Mouse (Mus musculus) layer of hippocampus, adult 9-10 months (tissue): Measurements from ENCODE around the gene Hp.

Source experiments
- DNase-seq: peaks from one replicate; pipeline ENCODE4 v3.0.0; 2022; ENCODE audit warnings: low spot score

Hp gene

DNA sequence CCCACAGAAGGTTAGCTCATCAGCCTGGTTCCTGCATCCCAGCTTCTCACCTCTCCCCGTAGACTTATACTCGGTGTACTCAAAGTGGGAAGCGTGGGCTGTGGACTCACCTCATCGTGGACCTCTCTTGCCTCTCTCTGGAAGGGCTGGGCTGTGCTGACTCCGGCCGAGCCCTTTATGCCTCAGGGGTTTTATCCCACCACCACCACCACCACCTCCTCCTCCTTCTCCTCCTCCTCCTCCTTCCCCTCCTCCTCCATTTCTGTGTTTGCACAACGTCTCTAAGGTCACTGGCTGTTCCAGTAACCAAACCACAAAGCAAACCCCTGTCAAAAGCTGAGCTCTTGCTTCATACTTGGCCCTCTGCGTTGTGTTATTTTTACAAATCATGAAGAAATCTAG is at the start of gene Hp:
Hp (minus strand) TSS at position 273 of the 402 bp plus-strand sequence.
- DNase-seq, result no peak

GRCm38 (mm10) chr8:109628638-109629037 is 49.7 kb upstream of the Hp start:
- no peak for DNase-seq

DNA sequence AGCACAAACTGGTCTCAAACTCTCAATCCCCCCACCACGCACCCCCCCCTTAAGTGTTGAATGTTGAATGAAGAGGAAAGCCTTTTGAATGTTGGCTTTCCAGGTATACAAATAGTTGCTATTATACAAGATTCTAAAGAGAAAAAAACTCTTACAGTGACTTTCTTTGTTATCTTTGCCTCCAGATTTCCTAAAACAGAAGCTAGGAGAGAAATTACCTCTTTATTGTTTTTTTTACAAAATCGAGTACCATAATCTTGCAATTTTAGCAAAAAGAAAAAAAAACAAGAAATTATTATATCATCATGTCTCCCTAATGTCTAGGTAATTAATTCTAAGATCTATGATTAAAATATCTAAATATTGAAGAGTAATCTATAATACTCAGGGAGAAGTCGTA is 36.6 kb upstream of the Hp start:
- no peak for DNase-seq

DNA sequence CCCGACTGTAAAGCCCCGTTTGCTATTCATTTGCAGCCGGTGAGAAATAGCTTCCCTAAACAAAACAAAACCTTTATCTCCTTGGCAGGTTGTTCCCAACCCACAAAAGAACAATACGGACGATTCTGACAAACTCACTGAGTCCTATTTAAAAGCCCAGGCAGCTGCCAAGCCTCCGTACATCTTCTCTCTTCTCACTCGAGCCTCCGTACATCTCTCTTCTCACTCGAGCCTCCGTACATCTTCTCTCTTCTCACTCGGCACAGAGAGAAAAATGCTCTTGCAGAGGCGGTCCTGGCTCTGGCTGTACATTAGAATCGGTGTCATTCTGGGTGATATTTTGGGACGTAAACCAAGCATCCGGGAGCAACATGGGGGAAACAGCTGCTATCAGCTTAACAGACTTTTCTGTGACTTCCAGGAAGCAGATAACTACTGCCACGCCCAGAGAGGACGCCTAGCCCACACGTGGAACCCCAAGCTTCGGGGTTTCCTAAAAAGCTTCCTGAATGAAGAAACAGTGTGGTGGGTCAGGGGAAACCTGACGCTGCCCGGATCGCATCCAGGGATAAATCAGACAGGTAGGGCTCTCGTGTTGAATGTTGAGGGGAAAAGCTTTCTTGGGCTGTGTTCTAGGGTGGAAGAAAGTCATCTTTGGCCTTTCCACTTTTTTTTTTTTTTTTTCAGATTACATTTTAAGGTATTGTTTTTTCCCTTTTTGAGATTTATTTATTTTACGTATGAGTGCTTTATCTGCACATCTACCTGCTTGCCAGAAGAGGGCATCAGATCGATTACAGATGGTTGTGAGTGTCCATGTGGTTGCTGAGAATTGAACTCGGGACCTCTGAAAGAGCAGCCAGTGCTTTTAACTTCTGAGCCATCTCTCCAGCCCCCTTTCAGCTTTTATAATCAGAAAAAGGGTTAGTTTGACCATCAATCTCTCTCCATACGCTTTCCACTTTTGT is 35.6 kb upstream of the Hp start, which contains the start of gene Pkd1l3:
Pkd1l3 (plus strand) TSS at position 275 of the 968 bp plus-strand sequence.
- DNase-seq, result no peak

DNA sequence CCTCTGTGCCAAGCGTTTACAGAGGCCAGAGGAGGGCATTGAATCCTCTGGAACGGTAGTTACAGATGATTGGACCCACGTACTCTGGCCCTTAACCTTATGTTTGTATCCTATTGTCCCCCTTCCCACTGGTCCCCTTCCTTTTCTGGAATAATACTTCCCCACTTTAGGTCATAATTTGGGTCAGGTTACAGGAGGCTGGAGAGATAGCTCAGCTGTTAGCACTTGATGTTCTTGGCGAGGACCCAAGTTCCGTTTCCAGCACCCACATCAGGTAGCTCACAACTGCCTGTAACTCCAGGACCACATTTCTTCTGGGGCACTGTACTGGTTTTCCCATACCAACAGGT is 30.2 kb upstream of the Hp start:
- DNase-seq, result no peak

DNA sequence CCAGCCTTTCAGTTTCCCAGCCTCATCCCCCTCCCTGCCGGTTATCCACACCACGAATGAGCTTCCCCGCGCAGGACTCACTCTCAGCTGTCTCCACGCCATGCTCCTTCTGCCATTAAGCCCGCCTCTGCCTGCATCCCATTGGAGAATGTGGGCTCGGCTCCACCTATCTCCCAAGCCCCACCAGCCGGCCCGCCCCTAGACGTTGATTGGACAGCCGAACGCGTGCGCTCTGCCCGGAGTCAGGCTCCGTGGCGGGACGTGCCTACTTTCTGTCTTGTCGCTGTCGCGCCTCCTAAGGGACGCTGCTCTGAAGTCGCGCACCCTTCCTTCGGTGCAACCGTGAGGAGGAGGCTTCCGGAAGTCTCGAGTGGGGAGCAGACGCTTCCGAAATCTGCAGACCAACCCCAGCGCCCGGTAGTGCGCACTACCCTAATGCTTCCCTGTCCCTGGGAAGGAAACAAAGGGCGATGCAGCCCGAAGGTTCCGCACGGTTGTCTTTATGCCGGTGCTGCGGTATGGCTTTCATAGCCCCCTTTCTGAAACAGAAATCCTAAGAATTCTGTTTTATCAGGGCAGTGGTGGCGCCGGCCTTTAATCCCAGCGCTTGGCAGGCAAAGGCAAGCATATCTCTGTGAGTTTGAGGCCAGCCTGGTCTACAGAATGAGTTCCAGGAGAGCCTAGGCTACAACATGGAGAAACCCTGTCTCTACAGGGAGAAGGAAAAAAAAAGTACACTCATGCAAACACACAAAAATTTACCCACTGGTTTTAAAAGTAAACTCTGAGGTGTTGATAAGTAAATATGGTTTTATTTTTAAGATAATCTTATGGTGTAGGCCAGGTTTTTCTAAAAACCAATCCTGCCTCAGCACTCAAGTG is 29.5 kb upstream of the Hp start, which contains the start of gene Dhodh:
Dhodh (minus strand) TSS at position 403 of the 882 bp plus-strand sequence.
- peak; percentile 91 for DNase-seq

GRCm38 (mm10) chr8:109607650-109608049 is 28.7 kb upstream of the Hp start:
- no peak for DNase-seq

GRCm38 (mm10) chr8:109606725-109607124 is 27.8 kb upstream of the Hp start:
- DNase-seq, result no peak

GRCm38 (mm10) chr8:109595854-109596253 is 16.9 kb upstream of the Hp start:
- no peak for DNase-seq

GRCm38 (mm10) chr8:109593117-109593788 is 14.3 kb upstream of the Hp start:
- DNase-seq, result no peak

GRCm38 (mm10) chr8:109592164-109592563 is 13.2 kb upstream of the Hp start:
- no peak for DNase-seq

DNA sequence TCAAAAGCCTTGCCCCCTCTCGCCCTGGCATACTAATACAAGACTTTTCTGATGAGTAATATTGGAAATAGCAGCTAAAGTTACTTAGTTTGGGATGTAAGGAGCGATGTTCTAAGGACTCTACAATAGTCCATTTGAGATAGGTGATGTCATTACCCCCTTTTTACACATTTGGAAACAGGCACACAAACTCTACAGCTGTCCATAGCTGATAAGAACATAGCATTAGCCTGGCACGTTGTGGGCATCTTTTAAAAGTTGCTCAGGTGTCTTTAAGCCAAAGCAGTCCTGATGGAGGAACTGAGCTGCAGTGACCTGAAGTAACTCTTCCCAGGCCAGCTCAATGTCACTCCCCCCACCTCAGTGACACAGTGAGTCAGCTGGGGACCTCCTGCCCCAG is 12.4 kb upstream of the Hp start:
- DNase-seq, result no peak

- DNase-seq, result no peak
Measured at GRCm38 (mm10) chr8:109590901-109591300, 11.9 kb upstream of the Hp start.

- DNase-seq, result no peak
Measured at GRCm38 (mm10) chr8:109586972-109587504, 8.1 kb upstream of the Hp start.

GRCm38 (mm10) chr8:109585652-109586051 is 6.7 kb upstream of the Hp start:
- no peak for DNase-seq

DNA sequence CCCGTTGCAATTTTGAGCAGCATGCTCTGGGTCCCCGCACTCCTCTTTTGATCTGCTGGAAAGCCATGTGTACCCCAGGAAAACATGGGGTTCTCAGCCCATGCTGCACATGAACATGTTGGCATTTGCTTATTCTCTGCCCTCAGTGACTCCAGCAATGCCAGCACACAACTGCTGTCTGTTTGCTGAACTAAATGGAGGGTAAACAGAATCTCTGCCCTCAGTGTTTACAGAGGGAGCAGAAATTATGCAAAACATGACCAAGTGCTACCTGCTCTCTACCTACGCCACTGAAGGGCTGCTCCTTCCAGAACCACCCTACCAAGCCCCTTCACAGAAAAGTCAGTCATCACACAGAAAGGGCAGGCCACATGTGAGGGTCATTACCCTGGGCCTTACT is 5.9 kb upstream of the Hp start:
- DNase-seq, result no peak

- DNase-seq, result no peak
Measured at GRCm38 (mm10) chr8:109584293-109584692, 5.3 kb upstream of the Hp start.

DNA sequence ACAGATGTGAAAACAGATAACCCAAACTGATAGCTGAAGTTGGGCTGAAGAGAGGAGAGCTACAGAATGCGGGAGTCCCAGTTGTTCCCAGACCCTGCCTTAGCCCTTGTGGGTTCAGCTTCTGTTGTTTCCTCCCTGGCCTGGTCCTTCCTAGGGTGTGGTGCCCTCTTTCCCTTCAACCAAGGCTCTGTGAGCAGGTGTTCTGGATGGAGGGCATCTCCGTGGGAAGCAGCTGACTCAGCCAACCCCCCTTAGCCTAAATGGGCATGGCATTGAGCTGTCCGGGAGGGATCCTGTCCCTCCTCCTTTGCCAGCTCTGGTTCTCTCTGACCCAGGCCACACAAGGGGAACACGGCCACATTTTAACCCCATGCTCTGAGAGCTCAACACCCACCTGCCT is 2.7 kb downstream of the Hp start:
- DNase-seq, result no peak

- DNase-seq, result no peak
Measured at GRCm38 (mm10) chr8:109571139-109571538, 7.8 kb downstream of the Hp start.

GRCm38 (mm10) chr8:109565498-109566333 is 13.3 kb downstream of the Hp start, which contains the start of the genes Dhx38 and Txnl4b:
Gene Dhx38 (minus strand): TSS chr8:109565861.
Gene Txnl4b (plus strand): TSS chr8:109565892.
- peak; percentile 99 for DNase-seq

DNA sequence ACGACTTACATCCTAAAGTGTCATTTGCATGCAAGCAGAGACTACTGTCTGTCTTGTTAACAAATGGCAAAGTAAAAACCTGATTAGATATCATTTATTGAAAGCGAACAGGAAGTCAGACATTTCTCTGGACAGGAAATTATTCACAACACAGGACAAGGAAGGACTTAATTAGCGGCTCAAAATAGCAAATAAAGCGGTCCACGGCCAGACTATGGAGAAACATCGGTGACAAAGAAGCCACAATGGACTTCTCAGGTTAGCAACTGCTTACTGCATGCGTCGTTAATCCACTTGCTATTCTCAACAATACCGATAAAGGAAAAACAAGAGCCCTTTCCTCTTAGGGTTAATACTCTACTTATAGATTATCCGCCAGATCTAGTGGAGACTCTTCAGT is 14.2 kb downstream of the Hp start:
- DNase-seq, result no peak
